Mouse (Mus musculus) MEL (cell line): ENCODE measurements at regions not wholly inside any gene's neighbourhood (a gene's known extent, or its start where the extent isn't known, plus 50 kb on each side); places are given as distances from the start of the nearest gene placed in this dataset.

ENCODE experiments used
- DNase-seq: peaks from one replicate; pipeline ENCODE4 v3.0.0; 2011; ENCODE audit warnings: low read depth, low spot score
- H3K27ac ChIP-seq: 2 replicates; pipeline ENCODE4 v1.5.1; 2012; ENCODE audit warnings: low read depth, mild to moderate bottlenecking, control low read depth, low read length, moderate library complexity; ENCODE audit not compliant: control insufficient read depth
- H3K27me3 ChIP-seq, 2 experiments: fragments of 150-350 bp in 1 of 2; sonication (generic) in 1 of 2; 2 replicates each; pipeline ENCODE4 v1.6.1; 2012; ENCODE audit warnings: low read length in 2 of 2, mild to moderate bottlenecking in 2 of 2, improper control_type of control experiment in 1 of 2, moderate library complexity in 1 of 2; ENCODE audit not compliant: insufficient read depth in 2 of 2, control insufficient read depth in 1 of 2
- H3K36me3 ChIP-seq, 2 experiments: 2 replicates each; pipeline ENCODE4 v1.6.1; 2012 to 2014; ENCODE audit warnings: low read length in 2 of 2, improper control_type of control experiment in 1 of 2, inconsistent platforms in 1 of 2, mild to moderate bottlenecking in 1 of 2; ENCODE audit not compliant: insufficient read depth in 2 of 2, control insufficient read depth in 1 of 2
- H3K4me1 ChIP-seq, 2 experiments: fragments of 150-350 bp in 1 of 2; sonication (generic) in 1 of 2; 2 replicates each; pipeline ENCODE4 v1.6.1; 2012; ENCODE audit warnings: low read length in 2 of 2, improper control_type of control experiment in 1 of 2, mild to moderate bottlenecking in 1 of 2; ENCODE audit not compliant: insufficient read depth in 2 of 2, control insufficient read depth in 1 of 2
- H3K4me3 ChIP-seq, 2 experiments: fragments of 150-350 bp in 1 of 2; sonication (generic) in 1 of 2; 2 replicates each; pipeline ENCODE4 v1.5.1; 2012; ENCODE audit warnings: low read depth in 2 of 2, low read length in 2 of 2, mild to moderate bottlenecking in 2 of 2, moderate library complexity in 2 of 2, control low read depth in 1 of 2, improper control_type of control experiment in 1 of 2; ENCODE audit not compliant: control insufficient read depth in 1 of 2, insufficient read depth in 1 of 2
- H3K79me2 ChIP-seq: 2 replicates; pipeline ENCODE4 v1.6.1; 2012; ENCODE audit warnings: mild to moderate bottlenecking, low read length, moderate library complexity; ENCODE audit not compliant: control insufficient read depth, poor library complexity, insufficient read depth
- H3K9ac ChIP-seq: 2 replicates; pipeline ENCODE4 v1.6.1; 2012; ENCODE audit warnings: low read depth, mild to moderate bottlenecking, control low read depth, low read length, moderate library complexity; ENCODE audit not compliant: control insufficient read depth, poor library complexity, severe bottlenecking
- H3K9me3 ChIP-seq: fragments of 150-350 bp; sonication (generic); replicated peaks from 2 replicates; pipeline ENCODE4 v1.6.1; 2012; ENCODE audit warnings: mild to moderate bottlenecking, low read length, improper control_type of control experiment, moderate library complexity; ENCODE audit not compliant: insufficient read depth
- BHLHE40 ChIP-seq: IDR thresholded peaks from 2 replicates; pipeline ENCODE4 v1.6.1; 2012; ENCODE audit warnings: low read depth, mild to moderate bottlenecking, inconsistent platforms, low read length, improper control_type of control experiment, borderline replicate concordance
- CHD1 ChIP-seq: IDR thresholded peaks from 2 replicates; pipeline ENCODE4 v1.6.1; 2012; ENCODE audit warnings: low read depth, mild to moderate bottlenecking, inconsistent platforms, low read length, improper control_type of control experiment
- CHD2 ChIP-seq: IDR thresholded peaks from 2 replicates; pipeline ENCODE4 v1.6.1; 2011; ENCODE audit warnings: low read length, improper control_type of control experiment
- CTCF ChIP-seq, 3 experiments: IDR thresholded peaks in 2 of 3; conservative IDR thresholded peaks in 1 of 3; 2 replicates each; pipeline ENCODE4 v1.5.1; 2011 to 2012; ENCODE audit warnings: low read length in 3 of 3, low read depth in 2 of 3, mild to moderate bottlenecking in 2 of 3, improper control_type of control experiment in 1 of 3, inconsistent platforms in 1 of 3, mixed read lengths in 1 of 3, moderate library complexity in 1 of 3; ENCODE audit not compliant: control insufficient read depth in 1 of 3, insufficient read depth in 1 of 3, poor library complexity in 1 of 3, severe bottlenecking in 1 of 3
- ELF1 ChIP-seq: IDR thresholded peaks from 2 replicates; pipeline ENCODE4 v1.6.1; 2014; ENCODE audit warnings: low read depth, mild to moderate bottlenecking, inconsistent platforms, low read length, improper control_type of control experiment, moderate library complexity
- ETS1 ChIP-seq: IDR thresholded peaks from 2 replicates; pipeline ENCODE4 v1.6.1; 2012; ENCODE audit warnings: low read depth, mild to moderate bottlenecking, inconsistent platforms, low read length, improper control_type of control experiment, moderate library complexity
- GABPA ChIP-seq: IDR thresholded peaks from 2 replicates; pipeline ENCODE4 v1.6.1; 2012; ENCODE audit warnings: low read depth, mild to moderate bottlenecking, inconsistent platforms, low read length, improper control_type of control experiment, moderate library complexity
- HCFC1 ChIP-seq: IDR thresholded peaks from 2 replicates; pipeline ENCODE4 v1.6.1; 2012; ENCODE audit warnings: low read depth, mild to moderate bottlenecking, inconsistent platforms, low read length, improper control_type of control experiment, moderate library complexity
- JUND ChIP-seq: IDR thresholded peaks from 2 replicates; pipeline ENCODE4 v1.6.1; 2011; ENCODE audit warnings: low read depth, mild to moderate bottlenecking, improper control_type of control experiment, low read length
- KAT2A ChIP-seq: conservative IDR thresholded peaks from 2 replicates; pipeline ENCODE4 v1.6.1; 2012; ENCODE audit warnings: low read depth, low read length, improper control_type of control experiment, inconsistent platforms
- MAFK ChIP-seq: IDR thresholded peaks from 2 replicates; pipeline ENCODE4 v1.6.1; 2011; ENCODE audit warnings: low read depth, mild to moderate bottlenecking, low read length, improper control_type of control experiment, borderline replicate concordance
- MAX ChIP-seq: IDR thresholded peaks from 2 replicates; pipeline ENCODE4 v1.6.1; 2011; ENCODE audit warnings: low read length, improper control_type of control experiment
- MAZ ChIP-seq: IDR thresholded peaks from 2 replicates; pipeline ENCODE4 v1.6.1; 2012; ENCODE audit warnings: low read depth, mild to moderate bottlenecking, inconsistent platforms, low read length, improper control_type of control experiment
- MEF2A ChIP-seq: IDR thresholded peaks from 2 replicates; pipeline ENCODE4 v1.6.1; 2014; ENCODE audit warnings: low read depth, mild to moderate bottlenecking, inconsistent platforms, low read length, improper control_type of control experiment; ENCODE audit not compliant: poor library complexity, insufficient replicate concordance, severe bottlenecking; ENCODE audit errors: extremely low read depth
- MXI1 ChIP-seq: IDR thresholded peaks from 2 replicates; pipeline ENCODE4 v1.6.1; 2011; ENCODE audit warnings: mild to moderate bottlenecking, low read depth, low read length, improper control_type of control experiment
- NRF1 ChIP-seq: IDR thresholded peaks from 2 replicates; pipeline ENCODE4 v1.6.1; 2014; ENCODE audit warnings: low read depth, mild to moderate bottlenecking, inconsistent platforms, low read length, improper control_type of control experiment, moderate library complexity; ENCODE audit not compliant: poor library complexity, insufficient read depth, severe bottlenecking
- POLR2A ChIP-seq, 2 experiments: IDR thresholded peaks; 2 replicates each; pipeline ENCODE4 v1.6.1; 2011 to 2012; ENCODE audit warnings: low read length in 2 of 2, mild to moderate bottlenecking in 2 of 2, control low read depth in 1 of 2, improper control_type of control experiment in 1 of 2, low read depth in 1 of 2, moderate library complexity in 1 of 2; ENCODE audit not compliant: control insufficient read depth in 1 of 2, insufficient read depth in 1 of 2, poor library complexity in 1 of 2
- POLR2AphosphoS5 ChIP-seq: IDR thresholded peaks from 2 replicates; pipeline ENCODE4 v1.6.1; 2012; ENCODE audit warnings: low read depth, borderline replicate concordance, mild to moderate bottlenecking, inconsistent platforms, low read length, moderate library complexity, mixed read lengths
- RAD21 ChIP-seq: IDR thresholded peaks from 2 replicates; pipeline ENCODE4 v1.6.1; 2011; ENCODE audit warnings: mild to moderate bottlenecking, low read depth, low read length, improper control_type of control experiment
- RCOR1 ChIP-seq: IDR thresholded peaks from 2 replicates; pipeline ENCODE4 v1.6.1; 2012; ENCODE audit warnings: low read depth, mild to moderate bottlenecking, inconsistent platforms, low read length, improper control_type of control experiment
- SIN3A ChIP-seq: IDR thresholded peaks from 2 replicates; pipeline ENCODE4 v1.6.1; 2012; ENCODE audit warnings: low read length, improper control_type of control experiment, inconsistent platforms
- SMC3 ChIP-seq: IDR thresholded peaks from 2 replicates; pipeline ENCODE4 v1.6.1; 2011; ENCODE audit warnings: low read depth, low read length, improper control_type of control experiment
- TAL1 ChIP-seq: IDR thresholded peaks from 2 replicates; pipeline ENCODE4 v1.6.1; 2012; ENCODE audit warnings: mild to moderate bottlenecking, inconsistent platforms, low read length, moderate library complexity, mixed read lengths
- TBP ChIP-seq: IDR thresholded peaks from 2 replicates; pipeline ENCODE4 v1.8.0; 2011; ENCODE audit warnings: low read depth, low read length, improper control_type of control experiment
- UBTF ChIP-seq: IDR thresholded peaks from 2 replicates; pipeline ENCODE4 v1.6.1; 2012; ENCODE audit warnings: low read depth, mild to moderate bottlenecking, inconsistent platforms, low read length, improper control_type of control experiment, moderate library complexity, borderline replicate concordance; ENCODE audit not compliant: insufficient read depth
- ZC3H11A ChIP-seq: IDR thresholded peaks from 2 replicates; pipeline ENCODE4 v1.6.1; 2012; ENCODE audit warnings: low read depth, mild to moderate bottlenecking, inconsistent platforms, low read length, improper control_type of control experiment
- ZMIZ1 ChIP-seq: IDR thresholded peaks from 2 replicates; pipeline ENCODE4 v1.6.1; 2012; ENCODE audit warnings: low read depth, mild to moderate bottlenecking, inconsistent platforms, low read length, improper control_type of control experiment, moderate library complexity

GRCm38 (mm10) chr19:15035554-15035953 is 437.7 kb upstream of the Tle4 start:
- Histone ChIP-seq H3K4me3 (no peak overlapping the region), H3K27me3 (no peaks in the 10 kb centered on the region), H3K79me2 (no peaks in the 10 kb centered on the region), H3K27ac (no peak overlapping the region), H3K9me3 (no peaks in the 10 kb centered on the region), H3K9ac (no peak overlapping the region), H3K36me3 (no peaks in the 10 kb centered on the region), H3K4me1 (no peaks in the 10 kb centered on the region)
- TF ChIP-seq MAFK (no peak), KAT2A (no peak), CTCF (IDR thresholded peaks at IDR 0.05 in 2 of 3, conservative IDR thresholded peaks at IDR 0.05 in 1 of 3; ENCODE audit: control insufficient read depth in 1 of 3, insufficient read depth in 1 of 3, low read depth in 2 of 3, low read length in 3 of 3, poor library complexity in 1 of 3, severe bottlenecking in 1 of 3) (peak; percentile 69 to 89 (median 78)), CHD2 (no peak), POLR2A (IDR thresholded peaks at IDR 0.05; ENCODE audit: control insufficient read depth in 1 of 2, insufficient read depth in 1 of 2, low read depth in 1 of 2, low read length in 2 of 2, poor library complexity in 1 of 2) (no peak), ZC3H11A (peak; percentile 60), BHLHE40 (no peak), SIN3A (no peak), RAD21 (peak; percentile 73), TAL1 (no peak), ETS1 (no peak), TBP (no peak), SMC3 (peak; percentile 89), MAZ (no peak), ELF1 (no peak)
- peak; percentile 57 for DNase-seq

- Histone ChIP-seq H3K27ac (no peak overlapping the region), H3K79me2 (no peaks in the 10 kb centered on the region), H3K9ac (no peak overlapping the region)
- DNase-seq, result no peak
- no peak for TF ChIP-seq BHLHE40
- TF ChIP-seq MAX, result no peak
- TF ChIP-seq MXI1, result no peak
- no peak for TF ChIP-seq JUND
- TF ChIP-seq, all 39 proteins: peak for 0
- H3K27me3 ChIP-seq, result no peaks in the 10 kb centered on the region
- no peaks in the 10 kb centered on the region for H3K9me3 ChIP-seq
- no peaks in the 10 kb centered on the region for H3K4me1 ChIP-seq
- no peaks in the 10 kb centered on the region for H3K36me3 ChIP-seq
- H3K4me3 ChIP-seq, result no peak overlapping the region
Observed at GRCm38 (mm10) chr19:15033921-15034320, 436.1 kb upstream of the Tle4 start.

GRCm38 (mm10) chr19:15033396-15033795 is 435.5 kb upstream of the Tle4 start:
- no peaks in the 10 kb centered on the region for H3K9me3 ChIP-seq
- H3K4me1 ChIP-seq, result no peaks in the 10 kb centered on the region
- no peak overlapping the region for H3K27ac ChIP-seq
- DNase-seq, result no peak
- H3K9ac ChIP-seq, result no peak overlapping the region
- H3K4me3 ChIP-seq, result no peak overlapping the region
- no peaks in the 10 kb centered on the region for H3K27me3 ChIP-seq
- no peaks in the 10 kb centered on the region for H3K79me2 ChIP-seq
- H3K36me3 ChIP-seq, result no peaks in the 10 kb centered on the region
- TF ChIP-seq GABPA (no peak), ZC3H11A (no peak), RCOR1 (no peak), MAFK (no peak), TBP (no peak), HCFC1 (no peak), MEF2A (no peak), JUND (no peak), POLR2AphosphoS5 (no peak), CHD1 (no peak), ETS1 (no peak), MAZ (no peak), POLR2A (IDR thresholded peaks at IDR 0.05; ENCODE audit: control insufficient read depth in 1 of 2, insufficient read depth in 1 of 2, low read depth in 1 of 2, low read length in 2 of 2, poor library complexity in 1 of 2) (no peak), ZMIZ1 (no peak), NRF1 (no peak), UBTF (no peak)
